Mouse (Mus musculus): ENCODE measurements around the gene Maob. TPM values are rescaled to one million over a fixed set of nuclear protein-coding genes. Genes with fewer than 3 reads are reported as not detected.

The Maob gene
- total and polyA plus RNA-seq, 3 experiments: not detected

DNA sequence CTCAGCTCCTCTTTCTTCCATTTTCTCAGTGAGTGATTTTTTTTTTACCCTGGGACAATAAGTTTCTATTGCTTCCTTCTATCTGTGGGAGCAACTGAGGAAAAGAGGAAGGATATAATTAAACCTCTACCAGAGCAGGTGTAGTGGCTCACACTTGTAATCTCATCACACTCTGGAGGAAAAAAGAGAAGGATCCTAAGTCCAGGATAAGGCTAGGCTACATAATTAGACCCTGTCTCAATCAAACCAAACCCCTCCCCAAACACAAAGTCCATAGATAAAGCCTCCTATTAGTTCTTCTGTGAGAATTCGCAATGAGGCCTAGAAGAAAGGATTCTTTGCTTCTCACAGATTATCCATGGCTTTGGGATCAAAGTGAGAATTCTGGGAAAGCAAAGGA is 49.7 kb downstream of the Maob start (continued):
- no peak for TF ChIP-seq JUND (IDR thresholded peaks at IDR 0.05; ENCODE audit: low read depth, low read length)
- no peak for TF ChIP-seq CHD1 (IDR thresholded peaks at IDR 0.05; ENCODE audit: low read depth, low read length)
- TF ChIP-seq E2F4 (IDR thresholded peaks at IDR 0.05; ENCODE audit: borderline replicate concordance, low read depth, low read length): no peak

DNA sequence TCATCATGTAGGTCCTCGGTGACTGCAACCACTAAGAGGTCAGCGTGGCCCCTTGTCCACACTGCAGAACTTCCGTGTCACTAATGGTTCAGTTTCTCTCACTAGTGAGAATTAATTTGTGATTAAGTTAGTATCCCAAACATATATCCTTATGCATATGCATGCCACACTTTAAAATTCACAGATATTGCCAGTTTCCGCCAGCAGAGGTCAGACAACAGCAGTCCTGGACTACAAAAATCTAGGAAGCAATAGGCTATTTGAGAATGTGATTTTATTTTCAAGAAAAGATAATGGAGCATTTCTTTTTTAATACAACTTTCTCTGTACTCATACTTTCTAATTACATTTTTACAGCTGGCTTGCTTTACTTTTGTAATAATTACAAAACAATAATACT is 51.0 kb downstream of the Maob start:
- no peaks in the 10 kb centered on the region for H3K9me3 ChIP-seq (replicated peaks; ENCODE audit: insufficient read depth, low read length)
- no peaks in the 10 kb centered on the region for H3K36me3 ChIP-seq (ENCODE audit: control insufficient read depth in 1 of 2, insufficient read depth in 2 of 2, low read length in 2 of 2)
- TF ChIP-seq ELF1 (IDR thresholded peaks at IDR 0.05; ENCODE audit: low read depth, low read length) (no peak), POLR2A (IDR thresholded peaks at IDR 0.05; ENCODE audit: control insufficient read depth in 1 of 2, insufficient read depth in 1 of 2, low read depth in 1 of 2, low read length in 2 of 2, poor library complexity in 1 of 2) (no peak), SMC3 (IDR thresholded peaks at IDR 0.05; ENCODE audit: low read depth, low read length) (peak; percentile 31), MXI1 (IDR thresholded peaks at IDR 0.05; ENCODE audit: low read depth, low read length) (no peak), CTCF (IDR thresholded peaks at IDR 0.05 in 2 of 3, conservative IDR thresholded peaks at IDR 0.05 in 1 of 3; ENCODE audit: control insufficient read depth in 1 of 3, insufficient read depth in 1 of 3, low read depth in 2 of 3, low read length in 3 of 3, poor library complexity in 1 of 3, severe bottlenecking in 1 of 3) (peak in 2 of 3 experiments; percentile 11 to 21; a peak in 2 of 6 replicates), RAD21 (IDR thresholded peaks at IDR 0.05; ENCODE audit: low read depth, low read length) (peak; percentile 20), MAFK (IDR thresholded peaks at IDR 0.05; ENCODE audit: borderline replicate concordance, low read depth, low read length) (no peak), HCFC1 (IDR thresholded peaks at IDR 0.05; ENCODE audit: low read depth, low read length) (no peak)
- peak; percentile 7 for DNase-seq (ENCODE audit: low read depth, low spot score)
- no peaks in the 10 kb centered on the region for H3K4me1 ChIP-seq (ENCODE audit: control insufficient read depth in 1 of 2, insufficient read depth in 2 of 2, low read length in 2 of 2)
- no peaks in the 10 kb centered on the region for H3K27me3 ChIP-seq (ENCODE audit: control insufficient read depth in 1 of 2, insufficient read depth in 2 of 2, low read length in 2 of 2)
- no peak overlapping the region for H3K9ac ChIP-seq (ENCODE audit: control insufficient read depth, low read depth, low read length, poor library complexity, severe bottlenecking)
- H3K27ac ChIP-seq (ENCODE audit: control insufficient read depth, low read depth, low read length): no peak overlapping the region
- H3K79me2 ChIP-seq (ENCODE audit: control insufficient read depth, insufficient read depth, low read length, poor library complexity): no peaks in the 10 kb centered on the region
- no peak overlapping the region for H3K4me3 ChIP-seq (ENCODE audit: control insufficient read depth in 1 of 2, insufficient read depth in 1 of 2, low read depth in 2 of 2, low read length in 2 of 2)

DNA sequence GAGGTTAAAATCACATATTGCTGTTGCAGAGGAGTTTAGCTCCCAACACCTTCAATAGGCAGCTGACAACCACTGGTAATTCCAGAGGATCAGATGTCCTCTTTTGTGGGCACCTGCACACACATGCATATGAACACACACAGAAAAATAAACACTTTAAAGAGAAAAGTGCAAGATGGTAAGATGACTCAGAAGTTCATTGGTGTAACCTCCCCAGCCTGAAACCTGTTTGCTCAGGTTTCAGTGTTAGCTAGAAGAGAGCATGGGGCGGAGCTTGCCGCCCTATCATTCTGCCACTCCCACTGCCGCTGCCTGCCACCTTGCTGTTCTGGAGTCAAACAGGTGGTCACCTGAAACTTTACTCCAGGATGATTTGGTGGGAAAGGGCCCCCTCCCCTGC is 55.7 kb downstream of the Maob start:
- Histone ChIP-seq H3K4me1 (ENCODE audit: control insufficient read depth in 1 of 2, insufficient read depth in 2 of 2, low read length in 2 of 2) (no peaks in the 10 kb centered on the region), H3K27ac (ENCODE audit: control insufficient read depth, low read depth, low read length) (no peak overlapping the region), H3K9ac (ENCODE audit: control insufficient read depth, low read depth, low read length, poor library complexity, severe bottlenecking) (no peak overlapping the region), H3K27me3 (ENCODE audit: control insufficient read depth in 1 of 2, insufficient read depth in 2 of 2, low read length in 2 of 2) (no peaks in the 10 kb centered on the region), H3K36me3 (ENCODE audit: control insufficient read depth in 1 of 2, insufficient read depth in 2 of 2, low read length in 2 of 2) (no peaks in the 10 kb centered on the region), H3K9me3 (replicated peaks; ENCODE audit: insufficient read depth, low read length) (no peaks in the 10 kb centered on the region), H3K79me2 (ENCODE audit: control insufficient read depth, insufficient read depth, low read length, poor library complexity) (no peaks in the 10 kb centered on the region), H3K4me3 (ENCODE audit: control insufficient read depth in 1 of 2, insufficient read depth in 1 of 2, low read depth in 2 of 2, low read length in 2 of 2) (no peak overlapping the region)
- no peak for DNase-seq (ENCODE audit: low read depth, low spot score)
- no peak for TF ChIP-seq POLR2AphosphoS5 (IDR thresholded peaks at IDR 0.05; ENCODE audit: borderline replicate concordance, low read depth, low read length)
- TF ChIP-seq ZNF384 (IDR thresholded peaks at IDR 0.05; ENCODE audit: low read depth, low read length): no peak

DNA sequence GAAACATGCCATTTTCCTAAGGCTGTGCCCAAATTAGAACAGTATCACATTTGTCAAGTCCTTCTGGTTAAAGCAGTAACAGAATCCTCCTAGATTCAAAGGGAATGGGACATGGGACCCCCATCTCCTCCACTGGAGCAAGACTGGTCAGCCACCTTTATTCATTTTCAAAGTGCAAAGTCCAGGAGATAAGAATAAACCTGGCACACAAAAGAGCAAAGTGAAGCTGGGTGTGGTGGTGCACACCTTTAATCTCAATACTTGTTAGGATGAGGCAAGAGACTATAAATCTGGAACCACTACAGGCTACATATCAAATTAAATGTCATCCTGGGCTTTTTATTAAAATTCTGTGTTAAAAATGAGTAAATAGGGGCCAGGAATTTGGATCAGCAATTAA is 62.4 kb downstream of the Maob start:
- Histone ChIP-seq H3K79me2 (ENCODE audit: control insufficient read depth, insufficient read depth, low read length, poor library complexity) (no peaks in the 10 kb centered on the region), H3K9me3 (replicated peaks; ENCODE audit: insufficient read depth, low read length) (no peaks in the 10 kb centered on the region), H3K9ac (ENCODE audit: control insufficient read depth, low read depth, low read length, poor library complexity, severe bottlenecking) (no peak overlapping the region), H3K4me1 (ENCODE audit: control insufficient read depth in 1 of 2, insufficient read depth in 2 of 2, low read length in 2 of 2) (no peaks in the 10 kb centered on the region), H3K4me3 (ENCODE audit: control insufficient read depth in 1 of 2, insufficient read depth in 1 of 2, low read depth in 2 of 2, low read length in 2 of 2) (no peak overlapping the region), H3K27me3 (ENCODE audit: control insufficient read depth in 1 of 2, insufficient read depth in 2 of 2, low read length in 2 of 2) (no peaks in the 10 kb centered on the region), H3K36me3 (ENCODE audit: control insufficient read depth in 1 of 2, insufficient read depth in 2 of 2, low read length in 2 of 2) (no peaks in the 10 kb centered on the region), H3K27ac (ENCODE audit: control insufficient read depth, low read depth, low read length) (no peak overlapping the region)
- no peak for DNase-seq (ENCODE audit: low read depth, low spot score)
- no peak for TF ChIP-seq USF1 (IDR thresholded peaks at IDR 0.05; ENCODE audit: low read depth, low read length)
- no peak for TF ChIP-seq JUND (IDR thresholded peaks at IDR 0.05; ENCODE audit: low read depth, low read length)
- no peak for TF ChIP-seq ETS1 (IDR thresholded peaks at IDR 0.05; ENCODE audit: low read depth, low read length)
- TF ChIP-seq ZKSCAN1 (IDR thresholded peaks at IDR 0.05; ENCODE audit: low read depth, low read length): no peak
- TF ChIP-seq RCOR1 (IDR thresholded peaks at IDR 0.05; ENCODE audit: low read depth, low read length): no peak
- TF ChIP-seq CTCF (IDR thresholded peaks at IDR 0.05 in 2 of 3, conservative IDR thresholded peaks at IDR 0.05 in 1 of 3; ENCODE audit: control insufficient read depth in 1 of 3, insufficient read depth in 1 of 3, low read depth in 2 of 3, low read length in 3 of 3, poor library complexity in 1 of 3, severe bottlenecking in 1 of 3): no peak
- no peak for TF ChIP-seq EP300 (IDR thresholded peaks at IDR 0.05; ENCODE audit: low read depth in 1 of 2, low read length in 2 of 2)
- no peak for TF ChIP-seq SIN3A (IDR thresholded peaks at IDR 0.05; ENCODE audit: low read length)
- no peak for TF ChIP-seq NRF1 (IDR thresholded peaks at IDR 0.05; ENCODE audit: insufficient read depth, low read depth, low read length, poor library complexity, severe bottlenecking)
- no peak for TF ChIP-seq MYB (IDR thresholded peaks at IDR 0.05; ENCODE audit: low read depth, low read length)
- no peak for TF ChIP-seq ZNF384 (IDR thresholded peaks at IDR 0.05; ENCODE audit: low read depth, low read length)
- no peak for TF ChIP-seq SMC3 (IDR thresholded peaks at IDR 0.05; ENCODE audit: low read depth, low read length)
- TF ChIP-seq TBP (IDR thresholded peaks at IDR 0.05; ENCODE audit: low read depth, low read length): no peak
- no peak for TF ChIP-seq TCF12 (IDR thresholded peaks at IDR 0.05; ENCODE audit: low read depth, low read length)
- no peak for TF ChIP-seq UBTF (IDR thresholded peaks at IDR 0.05; ENCODE audit: borderline replicate concordance, insufficient read depth, low read depth, low read length)
